Mouse (Mus musculus) monocyte, adult 5-6 weeks (primary cell): Measurements from ENCODE around the gene Twistnb. TPM values are rescaled to one million over a fixed set of nuclear protein-coding genes. Genes with fewer than 3 reads are reported as not detected.

Experiments used
- ATAC-seq: fragments of 153-309, 156-312 bp; replicated peaks from 2 replicates; pipeline ENCODE4 v1.8.0; 2017; ENCODE audit warnings: mild to moderate bottlenecking; ENCODE audit not compliant: low TSS enrichment, insufficient number of reproducible peaks, severe bottlenecking, poor library complexity, low FRiP score
- total RNA-seq: library from RNA; stranded (forward); fragments of 200-1000, 200-491, 200-594 nt; gene quantifications from 3 replicates; pipeline ENCODE4 v1.2.3, GENCODE M21; 2017

Gene Twistnb
- total RNA-seq = 49.9 to 65.7 TPM (median 62.9 TPM) in 3 replicates

DNA sequence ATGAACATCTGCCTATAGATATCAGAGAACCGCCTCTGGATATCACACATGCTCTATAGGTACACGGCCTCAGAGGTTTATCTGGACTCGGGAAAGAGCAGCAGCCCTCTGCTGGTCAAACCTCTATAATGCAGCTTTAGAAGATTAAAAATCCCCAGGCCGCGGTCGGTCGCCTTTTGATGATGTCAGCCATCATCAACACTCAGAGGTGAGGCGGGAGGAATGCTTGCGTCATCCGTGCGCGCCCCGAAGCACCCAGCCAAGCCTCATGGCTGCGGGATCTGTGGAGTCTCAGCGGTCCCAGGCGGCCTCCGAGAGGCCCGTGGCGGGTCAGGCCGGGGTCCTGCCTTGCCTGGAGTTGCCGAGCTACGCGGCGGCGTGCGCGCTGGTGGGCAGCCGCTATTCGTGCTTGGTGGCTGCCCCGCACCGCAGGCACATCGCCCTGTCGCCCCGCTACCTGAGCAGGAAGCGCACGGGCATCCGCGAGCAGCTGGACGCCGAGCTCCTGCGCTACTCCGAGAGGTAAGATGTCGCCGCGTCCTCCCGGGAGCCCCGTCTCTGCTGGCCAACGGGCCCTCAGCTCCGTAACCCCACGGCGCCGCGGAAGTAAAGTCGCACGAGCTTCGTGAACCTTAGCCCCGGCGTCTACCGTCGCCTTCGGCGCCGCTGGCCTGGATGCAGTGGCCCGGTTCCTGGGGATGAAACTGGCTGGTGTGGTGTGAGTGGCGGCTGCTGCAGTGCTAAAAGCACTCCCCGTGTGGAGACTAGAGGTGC, at the start of gene Twistnb:
Gene Twistnb (plus strand): TSS at position 249 of the 774 bp plus-strand sequence.
- peak; percentile 91 for ATAC-seq

DNA sequence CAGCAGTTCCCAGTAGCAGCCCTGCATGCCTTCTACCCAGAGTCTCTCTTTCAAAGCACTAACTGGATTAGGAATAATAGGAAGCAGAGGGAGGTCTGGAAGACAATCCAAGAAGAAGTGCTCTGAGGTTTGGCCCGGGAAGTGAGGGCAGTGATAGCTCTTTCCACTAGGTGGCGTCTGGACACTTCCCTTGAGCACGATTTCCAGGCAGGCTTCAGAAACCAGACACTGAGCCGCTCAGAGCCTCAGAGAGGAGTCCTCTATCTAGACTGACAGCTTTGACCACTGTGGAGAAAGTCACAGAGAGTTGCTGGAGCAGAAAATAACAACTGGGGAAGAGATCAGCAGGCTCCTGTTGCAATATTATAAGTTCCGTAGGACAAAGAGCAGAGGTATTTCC, 40.6 kb upstream of the Twistnb start:
- peak; percentile 78; the same call in 1 of the 2 replicates for ATAC-seq

DNA sequence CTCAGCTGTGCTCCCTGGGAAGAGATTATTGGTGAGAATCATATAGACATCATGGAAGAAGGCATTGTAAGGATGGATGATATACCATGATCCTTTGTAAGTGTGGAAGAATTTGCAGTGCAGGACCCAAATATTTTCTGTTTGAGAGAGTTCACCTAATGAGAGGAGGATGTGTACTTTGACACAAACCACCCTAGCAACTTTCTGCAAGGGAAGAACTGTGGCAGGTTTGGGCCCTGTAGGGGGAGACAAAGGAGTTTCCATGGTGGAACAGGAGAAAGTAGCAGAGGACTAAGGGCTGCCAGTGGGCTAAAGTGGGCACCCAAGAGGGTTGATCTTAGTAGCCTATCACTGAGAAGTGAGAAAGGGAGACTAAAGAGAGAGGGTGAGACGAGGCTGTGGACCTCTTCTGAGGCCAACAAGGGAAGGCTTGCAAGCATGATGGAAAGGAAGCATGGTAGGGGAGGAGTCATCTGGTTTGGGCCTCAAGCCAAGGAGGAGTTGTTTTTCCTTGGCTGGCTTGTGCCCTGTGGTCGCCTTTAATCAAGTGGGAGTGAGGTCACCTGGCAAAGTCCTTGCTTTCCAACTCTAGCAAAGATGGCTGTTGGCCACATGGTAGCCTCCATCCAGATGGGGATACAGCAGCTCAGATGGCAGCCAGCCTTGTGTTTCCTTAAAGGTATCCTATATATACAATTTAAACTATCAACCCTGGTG, 38.4 kb upstream of the Twistnb start:
- no peak for ATAC-seq

DNA sequence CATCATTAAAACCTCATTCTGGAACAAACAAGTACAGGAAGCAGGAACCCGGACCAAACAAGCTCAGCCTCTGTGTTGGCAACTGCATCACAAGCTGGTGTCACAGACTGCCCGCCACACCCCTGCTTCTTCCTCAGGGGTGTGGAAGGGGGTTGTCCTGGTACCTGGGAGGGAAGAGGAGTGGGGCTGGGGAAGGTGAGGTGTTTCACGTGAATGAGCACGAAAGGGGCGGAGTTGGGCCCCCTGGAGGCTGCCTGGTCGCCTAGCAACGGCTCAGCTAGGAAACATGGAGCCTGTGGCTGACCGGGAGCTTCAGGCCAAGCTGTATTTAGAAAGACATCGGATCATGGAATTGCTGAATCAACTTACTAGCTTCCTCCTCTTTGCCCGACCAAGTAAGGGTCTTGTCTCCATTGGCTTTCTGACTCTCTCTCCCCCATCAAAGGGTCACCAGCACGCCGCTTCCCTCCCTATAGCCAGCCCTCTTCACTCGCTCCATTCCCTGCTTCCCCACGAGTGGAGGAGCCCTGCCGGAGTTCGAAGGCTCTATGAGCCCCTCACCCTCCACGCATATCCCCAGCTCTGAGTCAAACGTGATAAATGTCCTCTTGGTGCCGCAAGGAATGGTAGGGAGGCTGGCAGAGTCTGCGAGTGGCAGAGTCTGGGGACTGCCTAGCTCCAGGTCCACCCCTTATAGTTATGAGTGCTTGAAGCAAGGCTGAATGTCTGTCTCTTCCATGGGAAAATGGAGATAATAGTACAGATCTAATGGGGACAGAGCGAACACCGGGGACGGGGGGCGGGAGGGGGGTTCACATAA, 34.4 kb upstream of the Twistnb start, which contains the start of gene Efcab10:
Gene Efcab10 (plus strand): TSS at position 51 of the 820 bp plus-strand sequence.
- ATAC-seq = no peak

DNA sequence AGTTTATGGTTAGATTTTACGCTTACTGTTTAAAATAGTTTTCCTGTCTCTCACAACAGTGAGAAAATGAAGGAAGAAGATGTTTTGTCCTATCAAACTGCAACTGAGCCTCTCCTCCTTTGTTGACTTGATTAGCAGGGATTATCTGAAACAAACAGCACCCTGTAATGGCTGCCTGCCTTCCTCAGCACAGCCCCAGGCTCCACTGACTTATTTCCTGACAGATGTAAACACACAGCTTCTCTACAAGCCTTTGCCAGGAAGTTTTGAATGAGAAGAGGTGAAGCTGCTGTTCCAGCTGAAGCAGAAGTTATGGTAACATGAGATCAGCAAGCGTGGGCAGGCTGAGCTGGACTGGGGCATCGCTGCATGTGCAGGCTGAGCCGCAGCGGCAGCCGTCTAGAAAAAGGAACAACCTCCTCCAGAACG, 26.2 kb upstream of the Twistnb start:
- no peak for ATAC-seq

DNA sequence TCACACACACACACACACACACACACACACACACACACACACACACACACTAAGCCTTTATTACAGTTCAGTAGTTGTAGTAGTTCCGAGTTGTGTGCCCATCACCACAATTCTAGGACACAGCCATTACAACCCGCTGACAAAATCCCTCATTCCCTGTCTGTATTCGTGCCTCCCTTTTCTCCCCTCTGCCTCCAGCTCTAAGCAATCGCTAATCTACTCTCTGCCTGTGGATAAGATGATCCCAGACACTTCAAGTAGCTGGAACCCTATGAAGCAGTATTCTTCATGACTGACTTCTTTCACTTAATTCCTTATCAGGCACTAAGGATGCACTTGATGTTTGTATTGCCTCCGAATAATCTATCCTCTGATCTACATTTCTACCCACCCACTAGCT, 24.4 kb upstream of the Twistnb start:
- ATAC-seq = no peak

DNA sequence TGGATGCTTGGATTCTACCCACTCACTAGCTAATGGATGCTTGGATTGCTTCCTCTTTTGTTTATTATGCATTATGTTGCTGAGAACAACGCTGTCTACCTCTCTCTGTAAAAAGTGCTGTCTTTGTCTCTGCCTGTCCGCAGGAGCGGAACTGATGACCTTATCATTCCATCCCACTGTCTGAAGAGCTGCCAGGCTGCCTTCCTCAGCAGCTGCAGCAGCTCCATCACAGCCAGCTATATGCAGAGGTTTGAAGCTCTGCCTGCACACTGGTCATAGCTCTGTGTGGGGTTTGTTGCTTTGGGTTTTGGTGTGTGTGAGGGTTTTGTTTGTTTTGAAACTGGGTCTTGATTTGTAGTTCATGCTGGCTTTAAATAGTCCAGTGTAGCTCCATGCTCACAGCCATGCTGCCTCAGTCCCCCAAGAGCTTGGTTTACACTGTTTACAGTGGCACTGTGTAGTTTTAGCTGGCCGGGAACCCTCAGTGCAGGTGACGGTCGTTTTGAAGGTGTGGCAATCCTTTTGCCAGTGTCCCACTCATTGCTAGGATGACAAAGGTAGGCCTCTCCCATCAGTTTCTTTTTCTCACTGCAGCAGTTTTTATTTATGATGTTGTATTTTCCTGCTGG, 23.9 kb upstream of the Twistnb start:
- no peak for ATAC-seq

DNA sequence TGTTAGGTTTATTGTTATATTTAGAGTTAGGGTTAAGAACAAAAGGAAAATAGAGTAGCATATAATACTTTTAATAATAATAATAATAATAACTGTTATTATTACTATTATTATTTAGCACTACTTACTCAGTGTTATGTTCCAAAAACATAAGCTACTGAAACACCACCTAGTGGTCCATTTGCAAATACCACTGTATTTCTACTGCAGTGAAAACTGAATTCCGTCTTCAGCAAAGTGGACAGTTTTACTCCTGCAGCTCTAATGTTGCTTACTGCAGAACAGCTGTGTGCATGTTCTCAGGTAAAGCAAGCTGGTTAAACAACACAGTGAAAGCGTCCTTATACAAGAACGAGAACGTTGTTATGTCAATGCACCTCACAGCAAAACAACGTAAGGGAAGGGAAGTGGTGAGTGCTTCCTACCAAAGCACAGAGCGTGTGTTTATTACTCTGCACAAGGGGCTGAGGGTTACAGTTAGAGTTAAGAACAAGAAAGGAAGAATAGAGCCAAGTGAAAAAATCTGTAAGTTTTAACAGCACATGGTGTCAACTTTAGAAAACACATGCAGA, 17.8 kb upstream of the Twistnb start:
- ATAC-seq = 0 out of 2 replicates have a peak, but pooled peaks have one; percentile 31

DNA sequence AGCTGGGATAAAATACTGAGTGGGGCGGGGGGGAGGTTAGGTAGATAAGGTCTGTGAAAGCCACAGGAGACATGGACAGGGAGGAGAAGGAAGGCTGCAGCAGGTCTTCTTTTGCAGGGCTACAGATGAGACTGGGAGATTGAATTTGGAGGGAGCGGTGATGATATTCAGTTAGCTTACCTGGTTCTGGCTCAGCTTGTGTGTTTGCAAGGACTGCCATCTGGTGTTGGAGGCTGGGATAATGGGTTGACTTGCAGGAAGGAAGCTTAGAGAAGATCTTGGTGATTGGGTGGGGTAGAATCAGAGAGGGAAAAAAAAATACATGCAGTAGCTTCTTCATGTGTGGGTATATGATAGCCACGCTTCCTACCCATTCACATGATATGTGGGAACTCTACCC, 5.1 kb upstream of the Twistnb start:
- no peak for ATAC-seq

DNA sequence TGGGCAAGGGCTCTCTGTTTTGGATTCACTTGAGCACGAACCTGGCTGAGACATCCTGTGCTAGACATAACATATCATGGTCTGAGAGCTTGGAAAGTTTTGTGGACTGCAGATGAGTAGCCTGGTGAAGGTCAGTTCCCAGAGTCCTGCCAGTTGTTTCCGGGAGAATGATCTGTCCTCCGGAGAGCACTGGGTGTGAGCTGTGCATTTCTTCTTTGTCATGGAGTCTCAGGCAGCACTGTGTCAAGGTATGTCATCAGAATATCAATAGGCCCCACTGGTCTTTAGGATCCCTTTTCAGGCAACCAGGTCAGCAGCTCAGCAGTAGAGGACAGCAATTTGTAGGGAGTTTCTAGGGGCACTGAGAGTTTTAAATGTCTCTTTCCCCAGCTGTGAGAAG, 2.1 kb upstream of the Twistnb start:
- ATAC-seq = no peak

DNA sequence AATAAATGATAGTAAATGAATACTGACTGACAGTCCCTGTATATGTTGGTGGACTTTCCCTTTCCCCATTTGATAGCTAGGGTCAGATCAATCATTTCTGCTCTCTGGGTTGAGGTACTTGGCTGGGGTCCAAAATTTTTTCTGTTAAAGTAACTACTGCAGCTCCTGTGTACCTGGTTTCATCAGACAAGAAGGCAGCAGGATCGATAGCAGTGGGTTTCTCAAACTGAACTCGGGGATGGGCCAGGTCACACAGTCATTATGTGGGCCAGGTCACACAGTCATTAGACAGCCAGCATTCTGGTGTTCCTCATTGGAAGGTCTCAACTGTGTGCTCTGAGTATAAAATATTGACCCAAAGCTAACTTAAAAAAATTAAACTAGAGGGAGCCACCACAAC, 1.7 kb upstream of the Twistnb start:
- no peak for ATAC-seq

DNA sequence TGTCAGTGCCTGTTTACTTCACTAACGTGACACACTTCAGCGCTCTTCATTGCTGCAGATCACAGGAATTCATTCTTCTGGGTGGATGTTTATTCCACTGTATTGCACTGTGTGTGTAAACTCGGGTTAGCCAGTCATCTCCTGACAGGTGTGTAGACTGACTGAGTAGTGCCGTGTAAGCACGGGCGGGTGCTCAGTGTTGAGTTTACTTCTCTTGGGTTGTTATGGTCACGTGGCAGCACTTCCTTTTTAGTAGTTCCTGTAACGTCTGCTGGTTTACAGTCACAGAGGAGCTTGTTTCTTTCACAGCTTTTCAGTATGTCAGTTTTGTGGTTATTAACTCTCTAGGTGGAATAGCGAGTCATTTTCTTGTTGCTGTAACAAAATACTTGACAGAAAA, 4.4 kb downstream of the Twistnb start:
- ATAC-seq = peak; percentile 81

DNA sequence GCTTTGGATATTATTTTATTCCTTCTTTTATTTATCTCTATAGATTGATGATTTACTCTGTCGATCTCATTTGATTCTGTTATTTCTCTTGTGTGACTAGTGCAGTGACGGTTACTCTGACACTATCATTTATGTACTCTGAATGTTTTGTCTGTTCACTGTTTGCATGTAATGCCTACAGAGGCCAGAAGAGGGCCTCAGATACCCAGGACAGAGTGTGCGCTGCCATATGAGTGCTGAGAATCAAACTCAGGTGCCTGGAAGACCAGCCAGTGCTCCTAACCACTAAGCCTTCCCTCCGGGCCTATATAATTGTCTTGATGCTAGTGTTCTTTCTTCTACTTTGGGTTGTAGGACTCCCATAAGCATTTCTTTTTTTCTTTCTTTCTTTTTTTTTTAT, 5.3 kb downstream of the Twistnb start:
- ATAC-seq = peak; percentile 40; the same call in 1 of the 2 replicates

DNA sequence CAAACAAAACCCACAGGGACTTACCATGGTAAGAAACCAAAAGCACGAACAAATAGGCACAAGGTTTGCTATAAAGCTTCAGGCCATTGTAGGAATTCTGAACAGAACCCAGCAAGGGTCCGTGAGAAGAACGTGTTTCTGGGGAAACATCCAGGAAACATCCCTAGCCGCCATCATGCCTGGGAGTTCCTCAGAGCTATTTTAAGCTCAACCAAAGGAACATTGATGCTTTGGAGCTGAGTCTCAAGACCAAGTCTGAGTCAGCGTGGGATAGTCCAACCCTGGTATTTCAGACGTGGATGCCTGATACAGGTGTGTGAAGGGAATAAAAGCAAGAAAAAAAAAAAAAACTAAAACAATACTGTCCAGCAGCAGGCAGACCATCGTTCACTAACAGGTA, 26.0 kb downstream of the Twistnb start:
- no peak for ATAC-seq

DNA sequence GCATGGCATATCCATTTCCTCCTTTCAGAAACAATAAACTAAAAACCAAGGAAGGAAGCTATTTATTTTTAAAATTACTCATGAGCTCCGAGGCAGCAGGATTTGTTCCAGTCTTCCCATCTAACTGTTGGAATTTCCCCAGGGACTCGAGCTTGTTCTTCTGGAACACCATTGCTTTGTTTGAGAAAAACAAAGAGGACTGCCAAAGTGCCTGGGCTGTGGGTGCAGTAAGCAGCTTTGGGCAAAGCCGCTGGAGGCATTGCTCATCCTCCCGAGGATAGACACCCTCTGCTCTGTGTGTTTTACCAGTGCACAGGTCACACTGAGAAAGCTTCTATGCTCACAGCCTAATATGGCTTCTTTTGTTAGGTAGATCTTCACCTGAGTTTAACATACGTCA, 26.8 kb downstream of the Twistnb start:
- ATAC-seq = no peak

DNA sequence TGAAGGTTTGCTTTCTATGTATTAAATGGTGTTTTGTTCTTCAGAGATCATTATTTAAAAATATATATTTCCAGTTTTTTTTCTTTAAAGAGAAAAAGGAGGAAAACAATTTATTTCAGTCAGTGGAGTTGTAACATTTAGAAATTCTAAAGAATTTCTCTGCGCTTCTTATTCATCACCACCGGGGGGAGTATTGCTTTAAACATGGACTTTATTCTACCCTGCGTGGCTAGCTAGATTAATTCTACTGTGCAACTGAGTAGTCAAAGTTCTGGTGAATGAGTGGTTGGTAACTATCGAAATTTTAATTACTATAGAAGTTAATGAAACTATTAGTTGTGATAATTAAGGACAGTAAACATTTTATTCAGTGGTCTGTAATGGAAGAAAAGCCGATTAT, 51.5 kb downstream of the Twistnb start:
- no peak for ATAC-seq

DNA sequence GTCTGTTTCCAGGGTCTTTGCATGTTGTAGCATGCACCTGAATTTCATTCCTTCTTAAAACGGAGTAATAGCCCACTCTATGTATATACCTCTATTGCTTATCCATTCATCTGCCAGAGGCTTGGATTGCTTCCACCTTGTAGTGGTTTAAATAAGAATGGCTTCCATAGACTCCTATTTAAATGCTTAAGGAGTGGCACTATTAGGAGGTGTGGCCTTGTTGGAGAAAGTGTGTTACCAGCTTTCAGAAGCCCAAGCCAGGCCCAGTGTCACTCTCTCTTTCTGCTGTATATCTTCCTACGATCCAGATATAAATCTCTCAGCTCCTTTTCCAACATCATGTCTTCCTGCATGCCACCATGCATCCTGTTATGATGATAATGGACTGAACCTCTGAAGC, 53.5 kb downstream of the Twistnb start:
- ATAC-seq = no peak
